Mouse (Mus musculus) hindlimb bud, embryonic 11.5 days (tissue): ENCODE results near the gene Zfp109.
"Not testable (repeated sequence)": the region's sequence is repeated elsewhere in the genome, so short reads cannot be mapped to it uniquely, and the experiment has no call there.

Experiments used
- DNase-seq: peaks from one replicate; pipeline ENCODE4 v3.0.0-alpha.2; 2012; ENCODE audit warnings: low read depth, low spot score; ENCODE audit errors: extremely low spot score

The Zfp109 gene

DNA sequence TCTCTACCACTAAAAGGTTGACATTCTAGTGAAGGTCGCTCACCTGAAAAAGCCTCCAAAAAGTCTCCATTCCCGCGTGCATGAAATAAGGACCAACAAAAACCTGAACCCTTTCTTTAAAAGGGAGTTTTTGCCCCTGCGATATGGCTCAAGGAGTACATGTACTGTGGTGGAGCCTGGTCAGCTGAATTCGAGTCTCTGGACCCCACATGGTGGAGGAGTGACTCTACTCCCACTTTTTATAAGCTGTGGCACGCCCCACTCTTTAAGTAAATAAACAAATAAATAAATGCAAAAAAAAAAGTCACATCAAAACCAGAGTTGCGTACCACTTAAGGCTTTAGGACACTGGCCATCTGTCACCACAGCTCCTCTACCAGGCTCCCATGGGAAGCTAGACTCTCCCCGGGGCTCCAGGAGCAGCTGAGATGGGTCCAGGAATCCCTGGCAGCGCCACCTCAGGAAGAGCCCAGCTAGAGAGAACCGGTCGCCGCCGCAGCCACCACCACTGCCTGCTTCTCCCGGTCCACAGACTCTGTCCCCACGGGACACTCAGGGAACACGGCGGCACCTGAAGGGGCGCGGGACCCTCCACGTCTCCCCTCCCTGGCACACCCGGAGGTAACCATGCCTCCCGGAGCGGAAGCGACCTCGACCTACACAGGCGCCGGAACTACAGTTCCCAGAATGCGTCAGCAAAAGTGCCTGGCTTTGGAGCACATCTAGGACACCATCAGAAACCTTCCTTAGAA lies at the start of gene Zfp109:
Gene Zfp109, minus strand, starts transcription at position 521 of the 752 bp plus-strand sequence.
- peak; percentile 41 for DNase-seq

DNA sequence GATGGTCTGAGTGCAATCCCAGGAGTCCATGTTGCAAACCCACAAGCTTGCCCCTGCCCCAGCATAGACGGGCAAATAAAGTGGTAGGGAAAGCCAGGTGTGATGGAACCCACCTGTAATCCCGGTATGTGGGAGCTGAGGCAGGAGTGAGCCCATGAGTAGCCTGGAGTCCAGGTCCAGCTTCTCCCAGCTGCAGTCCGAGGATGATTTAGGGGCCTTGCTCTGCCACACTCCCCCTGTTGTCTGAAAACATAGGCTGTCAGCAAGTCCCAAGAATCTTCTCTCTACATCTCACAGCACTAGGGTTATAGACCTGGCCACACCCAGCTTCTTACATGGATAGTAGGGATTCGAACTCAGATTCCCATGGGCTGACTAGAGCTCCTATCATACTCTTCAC lies 49.6 kb upstream of the Zfp109 start:
- DNase-seq: no peak

DNA sequence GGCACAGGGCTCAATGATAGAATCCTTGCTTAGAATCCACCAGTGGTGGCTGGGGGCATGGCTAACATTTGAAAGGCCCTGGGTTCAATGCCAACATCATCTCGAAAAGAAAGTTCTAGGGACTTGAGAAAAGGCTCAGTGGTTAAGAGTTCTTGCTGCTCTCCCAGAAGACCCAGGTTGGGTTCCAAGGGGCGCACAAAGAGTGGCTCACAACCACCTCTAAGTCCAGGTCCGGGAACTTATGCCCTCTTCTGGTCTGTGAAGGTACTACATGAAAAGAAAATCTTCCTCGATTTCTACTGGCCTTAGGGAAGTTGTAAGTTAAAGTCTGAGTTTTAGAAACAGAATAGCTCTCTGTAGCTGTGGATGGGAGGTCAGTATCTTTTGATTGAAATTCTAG lies 48.7 kb upstream of the Zfp109 start:
- no peak for DNase-seq

DNA sequence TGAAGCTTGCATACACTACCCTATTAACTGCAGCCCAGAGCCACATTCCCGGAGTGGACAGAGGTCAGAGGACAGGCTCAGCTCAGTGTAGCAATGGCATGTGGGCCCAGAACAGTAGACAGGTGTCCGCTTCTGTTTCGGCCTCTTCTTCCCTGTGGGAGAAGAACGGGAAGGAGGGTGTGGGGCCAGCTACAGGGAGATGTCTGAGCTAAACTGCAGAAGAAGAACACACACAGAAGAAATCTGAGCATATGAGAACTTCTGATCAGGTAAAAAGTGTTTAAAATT lies 43.4 kb upstream of the Zfp109 start:
- DNase-seq: no peak

DNA sequence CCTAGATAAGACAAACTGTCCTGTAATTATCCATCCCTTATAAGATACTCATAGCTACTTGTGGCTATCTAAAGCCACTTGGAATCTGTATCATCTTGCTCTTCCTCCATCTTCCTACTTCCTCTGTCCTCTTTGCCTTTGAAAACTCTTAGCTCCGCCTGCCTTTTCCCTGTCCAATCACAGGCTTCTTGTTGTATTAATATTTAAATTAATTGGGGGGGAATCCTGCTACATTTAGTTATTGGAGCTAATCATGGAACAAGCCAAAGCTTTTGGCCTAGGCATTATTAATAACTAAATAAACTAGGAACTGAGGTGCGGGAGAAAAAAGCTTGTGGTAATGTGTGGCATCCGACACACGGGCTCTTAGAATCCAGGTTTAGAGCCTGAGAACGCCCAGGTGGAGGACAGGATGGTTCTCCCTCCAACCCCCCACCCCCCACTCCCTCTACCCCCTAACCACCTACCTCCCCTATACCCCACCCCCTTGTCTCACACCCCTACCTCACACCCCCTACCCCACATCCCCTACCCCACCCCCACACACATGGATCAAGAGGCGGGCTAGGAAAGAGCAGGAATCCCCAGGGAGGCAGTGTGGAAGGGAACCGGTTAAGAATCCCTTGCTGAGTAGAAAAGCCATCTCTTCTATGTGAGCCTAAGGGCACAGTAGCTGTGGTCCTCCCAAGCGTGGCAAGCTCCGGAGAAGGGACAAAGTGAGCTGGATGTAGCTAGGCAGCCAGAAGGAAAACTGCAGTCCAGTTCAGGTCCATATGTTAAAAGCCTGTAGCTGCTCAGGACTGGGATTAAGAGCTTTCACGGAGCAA lies 42.9 kb upstream of the Zfp109 start:
- DNase-seq: no peak

DNA sequence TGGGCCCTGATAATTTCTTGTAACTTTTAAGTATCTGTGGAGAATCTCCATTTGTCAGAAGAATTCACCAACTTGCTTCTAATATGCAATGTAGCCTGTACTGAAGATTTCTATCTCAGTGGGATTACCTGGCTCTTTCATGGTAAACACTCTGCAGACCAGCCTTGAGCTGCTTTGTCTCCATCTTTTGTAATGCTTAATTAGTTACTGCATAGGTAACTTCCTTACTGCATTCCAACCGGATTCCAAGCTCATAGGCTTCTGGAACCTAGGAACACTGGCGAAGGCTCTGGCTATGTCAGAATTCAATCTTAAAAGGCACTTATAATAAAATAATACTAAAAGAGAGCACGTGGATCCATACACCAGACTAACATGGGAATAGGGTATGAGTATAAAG lies 41.4 kb upstream of the Zfp109 start:
- not testable (repeated sequence) for DNase-seq

DNA sequence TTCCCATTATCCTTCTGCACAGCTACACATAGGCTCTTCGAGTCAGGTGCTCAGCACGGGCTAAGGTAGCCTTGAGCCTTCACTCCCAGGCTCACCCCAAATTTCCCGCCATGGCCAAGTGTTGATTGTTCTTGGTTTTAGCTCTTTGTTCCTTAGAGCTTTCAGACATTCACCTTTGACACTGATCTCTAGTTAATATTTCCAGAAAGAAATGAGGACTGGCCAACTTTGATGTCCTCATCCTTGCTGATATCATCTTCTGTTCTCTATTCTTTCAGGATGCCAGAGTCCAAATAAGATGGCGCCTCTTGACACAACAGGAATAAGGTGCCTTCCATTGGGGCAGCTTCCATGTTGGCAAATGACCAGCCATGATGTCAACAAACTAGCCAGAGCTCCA lies 37.1 kb upstream of the Zfp109 start:
- DNase-seq: no peak

DNA sequence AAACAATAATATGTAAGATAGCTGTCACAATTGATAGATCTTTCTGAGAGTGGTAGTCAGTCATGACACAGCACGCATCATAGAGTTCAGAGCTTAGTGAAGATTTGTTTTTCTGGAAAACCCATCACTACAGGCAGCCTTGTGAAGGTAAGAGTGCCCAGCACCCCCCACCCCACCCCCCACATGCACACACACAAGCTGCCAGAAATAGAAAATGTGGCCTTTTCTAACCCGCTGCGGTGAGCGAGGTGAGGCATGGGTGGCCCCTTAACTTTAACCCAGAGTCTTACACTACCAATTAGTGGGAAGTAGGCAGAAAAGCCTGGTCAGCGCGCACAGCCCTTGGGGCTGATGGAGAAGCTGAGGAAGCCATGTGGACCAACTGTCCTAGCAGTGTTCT lies 33.8 kb upstream of the Zfp109 start:
- no peak for DNase-seq

DNA sequence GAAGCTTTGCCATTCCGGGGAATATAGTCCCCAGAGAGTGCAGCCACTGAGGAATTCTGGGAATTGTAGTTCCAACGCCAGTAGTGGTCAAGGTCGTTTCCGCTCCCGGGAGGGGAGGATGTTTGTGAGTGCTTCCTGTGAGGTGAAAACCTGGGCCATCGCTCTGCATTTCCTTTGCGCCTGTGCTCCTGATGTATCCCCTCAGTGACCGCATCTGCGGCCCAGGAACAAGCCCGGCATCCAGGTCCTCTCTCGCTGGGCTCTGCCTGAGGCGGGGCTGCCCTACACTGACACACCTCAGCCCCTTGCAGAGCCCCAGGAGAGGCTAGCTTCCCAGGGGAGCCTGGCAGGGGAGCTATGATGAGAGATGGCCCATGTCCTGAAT lies 32.9 kb upstream of the Zfp109 start, which contains the start of gene Zfp93:
Gene Zfp93, plus strand, starts transcription at position 133 of the 385 bp plus-strand sequence.
- peak; percentile 88 for DNase-seq

DNA sequence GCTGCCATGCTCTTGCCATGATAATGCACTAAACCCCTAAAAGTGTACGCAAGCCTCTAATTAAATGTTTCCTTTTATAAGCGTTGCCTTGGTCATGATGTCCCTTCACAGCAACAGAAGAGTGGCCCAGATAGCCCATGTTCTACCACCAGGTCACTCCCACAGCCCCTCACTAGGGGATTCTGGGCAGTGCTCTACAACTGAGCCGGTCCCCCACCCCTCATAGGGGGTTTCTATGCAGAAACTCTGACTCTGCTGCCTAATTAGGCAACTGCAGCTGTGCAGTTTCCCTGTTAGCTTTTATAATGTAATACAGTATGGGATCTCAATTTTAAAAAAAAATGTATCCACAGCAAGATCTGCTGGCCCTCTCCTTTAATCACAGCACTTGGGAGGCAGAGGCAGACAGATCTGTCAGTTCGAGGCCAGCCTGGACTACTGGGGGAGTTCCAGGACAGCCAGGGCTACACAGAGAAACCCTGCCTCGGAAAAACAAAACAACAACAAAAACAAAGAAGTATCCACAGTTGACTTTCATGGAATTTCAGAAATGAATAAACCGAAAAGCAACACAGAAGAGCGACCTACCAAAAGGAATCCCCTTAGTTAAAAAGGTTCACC lies 32.4 kb upstream of the Zfp109 start:
- DNase-seq: no peak

DNA sequence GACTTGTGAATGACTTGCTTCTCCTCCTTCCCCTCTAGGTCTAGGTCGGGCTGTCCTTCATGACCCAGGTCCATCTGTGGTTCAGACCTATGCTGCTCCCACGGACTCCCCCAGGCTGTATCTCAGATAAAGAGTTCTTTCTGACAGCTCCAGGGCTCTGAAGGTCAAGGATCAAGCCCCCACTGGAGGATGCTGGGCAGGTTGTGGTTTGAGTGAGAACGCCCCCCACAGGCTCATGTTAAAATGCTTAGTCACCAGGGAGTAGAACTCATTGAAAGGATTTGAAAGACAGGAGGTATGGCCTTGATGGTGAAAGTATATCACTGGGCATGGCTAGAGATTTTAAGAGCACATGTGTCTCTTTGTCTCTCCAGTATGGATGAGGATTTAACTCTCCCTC lies 31.9 kb upstream of the Zfp109 start:
- no peak for DNase-seq

DNA sequence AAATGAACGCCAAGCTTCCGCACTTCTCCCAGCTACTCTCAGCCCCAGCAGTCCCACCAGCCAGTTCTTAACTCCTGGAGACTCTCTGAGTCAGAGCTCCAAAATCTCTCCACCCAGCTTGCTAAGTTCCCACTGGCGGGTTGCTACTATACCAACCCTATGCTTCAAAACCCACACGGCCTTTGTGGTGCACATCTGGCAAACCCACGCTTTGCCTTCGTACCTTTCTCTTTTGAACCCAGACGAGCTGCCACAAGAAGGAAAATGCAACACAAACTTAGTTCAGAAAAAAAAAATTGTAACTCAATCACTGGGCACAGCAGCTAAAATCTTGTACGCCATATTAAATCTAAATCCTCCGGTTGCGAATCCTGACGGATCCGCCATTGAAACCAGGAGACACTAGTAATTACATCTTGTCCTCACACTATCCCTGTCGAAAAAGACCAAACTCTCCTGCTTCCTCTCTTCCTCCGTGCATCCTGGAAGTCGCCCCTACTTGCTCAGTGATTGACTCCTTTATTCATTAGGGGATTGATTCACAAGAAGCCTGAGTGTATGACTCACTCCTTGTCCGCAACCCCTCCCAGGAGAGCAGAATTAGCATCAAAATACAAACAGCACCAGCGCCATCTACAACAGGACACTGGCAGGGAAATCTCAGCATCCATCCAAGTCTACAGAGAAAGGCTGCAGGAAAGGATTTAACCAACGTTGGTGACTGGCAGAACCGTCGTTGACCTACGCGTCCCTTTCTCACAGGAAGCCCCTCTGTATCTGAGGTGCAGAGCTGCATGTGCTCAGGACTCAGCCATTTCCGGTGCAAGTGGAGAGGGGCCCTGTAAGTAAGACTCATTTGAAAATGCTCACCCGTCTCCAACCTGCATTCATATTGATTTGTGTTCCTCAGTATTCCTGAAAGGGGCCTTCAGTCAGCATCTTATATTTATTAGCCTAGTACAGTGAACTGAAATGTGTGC lies 31.1 kb upstream of the Zfp109 start:
- DNase-seq: no peak

DNA sequence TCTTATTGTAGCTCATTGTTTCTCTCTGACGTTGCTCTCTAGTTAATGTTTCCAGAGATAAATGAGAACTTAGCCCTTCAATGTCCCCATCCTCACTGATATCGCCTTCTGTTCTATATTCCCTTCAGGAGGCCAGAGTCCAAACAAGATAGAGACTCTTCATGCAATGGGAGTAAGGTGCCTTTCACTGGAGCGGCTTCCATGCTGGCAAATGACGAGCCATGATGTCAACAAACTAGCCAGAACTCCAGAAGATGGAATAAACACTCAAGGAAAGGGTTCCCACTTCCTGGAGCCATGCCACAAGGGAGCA lies 22.6 kb upstream of the Zfp109 start:
- DNase-seq: no peak

DNA sequence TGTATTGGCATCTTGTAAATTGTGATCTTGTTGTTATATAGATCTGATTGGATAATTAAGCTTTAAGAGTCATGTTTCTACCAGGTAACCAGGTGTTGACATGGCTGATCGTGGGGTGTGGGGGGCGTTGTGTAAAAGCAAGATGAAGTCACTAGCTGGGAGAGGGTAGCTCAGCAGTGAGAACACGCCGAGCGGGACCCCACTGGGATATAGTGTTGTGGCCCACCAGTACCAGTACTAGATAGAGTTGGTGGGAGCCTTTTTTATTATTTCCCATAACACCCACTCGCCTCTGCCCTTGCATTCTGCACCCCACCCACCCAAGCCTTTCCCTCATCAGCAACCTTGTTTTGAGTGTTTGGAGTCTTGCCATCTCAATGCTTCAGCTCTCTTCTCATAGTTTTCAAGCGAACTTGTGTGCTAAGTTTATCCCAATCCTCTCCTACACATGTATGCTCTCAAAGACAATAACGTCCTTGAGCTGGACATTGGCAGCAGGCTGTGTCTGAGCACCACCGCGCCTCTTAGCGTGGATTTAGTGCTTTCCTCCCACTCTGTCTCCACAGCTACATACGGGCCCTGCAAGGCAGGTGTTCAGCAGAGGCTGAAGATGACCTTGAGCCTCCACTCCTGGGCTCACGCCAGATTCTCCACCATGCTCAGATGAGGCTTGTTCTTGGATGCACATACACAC lies 22.1 kb upstream of the Zfp109 start:
- DNase-seq: no peak

DNA sequence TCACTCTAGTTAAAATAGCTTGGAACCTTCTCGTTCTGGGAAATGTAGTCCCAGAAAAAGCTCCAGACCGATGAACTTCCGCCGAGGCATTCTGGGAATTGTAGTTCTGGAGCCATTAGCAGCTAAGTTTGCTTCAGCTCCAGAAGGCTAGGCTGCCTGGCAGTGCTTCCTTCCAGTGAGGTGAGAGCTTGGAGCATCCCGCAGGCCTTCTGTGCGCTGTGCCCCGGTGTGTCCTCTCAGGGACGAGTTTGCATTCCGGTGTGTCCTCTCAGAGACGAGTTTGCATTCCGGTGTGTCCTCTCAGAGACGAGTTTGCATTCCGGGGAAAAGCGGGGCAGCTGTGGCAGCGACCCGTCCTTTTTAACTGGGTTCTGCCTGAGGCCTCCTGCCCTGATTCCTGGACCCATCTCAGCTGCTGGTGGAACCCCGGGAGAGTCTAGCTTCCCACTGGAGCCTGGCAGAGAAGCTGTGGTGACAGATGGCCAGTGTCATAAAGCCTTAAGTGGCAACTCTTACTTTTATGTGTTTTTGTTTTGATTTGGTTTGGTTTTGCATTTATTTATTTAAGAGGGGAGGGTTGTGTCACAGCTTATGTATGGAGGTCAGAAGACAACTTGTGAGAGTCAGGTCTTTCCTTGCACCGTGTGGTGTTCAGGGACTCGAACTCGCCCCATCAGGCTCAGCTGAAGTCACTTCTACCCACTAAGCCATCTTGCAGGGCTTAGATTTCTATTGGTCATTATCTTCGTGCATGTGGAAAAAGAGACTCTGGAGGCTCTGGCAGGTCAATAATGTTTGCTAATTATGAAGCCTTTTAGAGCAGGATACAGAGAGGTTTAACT lies 17.5 kb upstream of the Zfp109 start, which contains the start of gene Zfp108:
Gene Zfp108, plus strand, starts transcription at position 162 of the 842 bp plus-strand sequence.
- DNase-seq: peak; percentile 61

DNA sequence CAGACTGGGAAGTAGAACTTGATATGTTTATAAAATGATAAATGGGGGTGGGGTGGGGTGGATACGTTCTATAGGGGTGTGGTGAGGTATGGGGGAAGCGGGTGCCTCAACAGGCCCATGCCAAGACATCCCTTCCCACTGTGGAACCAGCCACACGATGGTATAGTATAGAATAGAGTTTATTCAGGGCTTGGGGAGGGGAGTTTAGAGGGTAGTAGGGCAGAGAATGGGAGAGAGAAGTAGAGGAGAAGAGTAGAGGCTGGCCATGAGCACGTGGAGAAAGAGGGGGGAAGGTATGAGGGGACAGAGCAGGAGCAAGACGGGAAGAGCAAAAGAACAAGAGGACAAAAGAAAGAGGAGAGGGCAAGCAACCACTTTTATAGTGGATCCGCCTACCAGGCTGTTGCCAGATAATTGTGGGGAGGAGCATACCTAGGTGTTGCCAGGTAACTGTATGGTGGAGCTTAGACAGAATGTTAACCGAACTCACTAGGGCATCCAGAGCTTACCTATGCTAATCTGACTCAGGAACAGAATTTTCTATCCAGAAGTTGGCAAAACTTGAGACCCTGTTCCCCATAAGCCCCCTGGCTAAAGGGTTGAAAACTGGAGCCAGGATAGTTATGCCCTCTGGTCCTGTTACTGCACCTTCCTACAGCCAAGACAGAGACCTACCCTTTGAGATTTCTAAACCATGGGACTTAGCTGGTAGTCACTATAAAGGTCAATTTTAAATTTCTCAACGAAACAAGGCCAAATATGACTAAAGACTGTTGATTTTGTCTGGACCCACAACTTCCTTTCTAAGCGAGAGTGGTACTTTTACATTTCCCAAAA lies 16.6 kb upstream of the Zfp109 start:
- DNase-seq: no peak

DNA sequence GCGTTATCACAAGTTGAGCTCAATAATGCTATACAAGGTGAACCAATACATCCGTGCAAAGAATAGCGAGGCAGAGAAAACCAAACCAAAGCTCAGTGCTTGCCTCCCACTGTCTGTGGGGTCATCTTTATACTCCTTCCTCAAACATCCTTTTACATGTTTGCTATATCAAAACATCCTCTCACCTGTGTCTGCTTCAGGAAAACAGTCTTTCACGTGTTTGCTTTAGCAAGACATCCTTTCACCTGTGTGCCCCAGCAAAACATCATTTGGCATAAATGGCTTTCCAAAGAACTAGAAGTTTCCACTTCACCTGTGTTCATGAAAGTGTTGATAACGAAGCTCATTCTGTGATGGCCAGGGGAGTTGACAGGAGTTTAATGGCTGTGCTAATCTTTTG lies 26.0 kb downstream of the Zfp109 start, which contains the start of gene Zfp111:
Gene Zfp111, minus strand, starts transcription at position 101 of the 400 bp plus-strand sequence.
- DNase-seq: no peak

DNA sequence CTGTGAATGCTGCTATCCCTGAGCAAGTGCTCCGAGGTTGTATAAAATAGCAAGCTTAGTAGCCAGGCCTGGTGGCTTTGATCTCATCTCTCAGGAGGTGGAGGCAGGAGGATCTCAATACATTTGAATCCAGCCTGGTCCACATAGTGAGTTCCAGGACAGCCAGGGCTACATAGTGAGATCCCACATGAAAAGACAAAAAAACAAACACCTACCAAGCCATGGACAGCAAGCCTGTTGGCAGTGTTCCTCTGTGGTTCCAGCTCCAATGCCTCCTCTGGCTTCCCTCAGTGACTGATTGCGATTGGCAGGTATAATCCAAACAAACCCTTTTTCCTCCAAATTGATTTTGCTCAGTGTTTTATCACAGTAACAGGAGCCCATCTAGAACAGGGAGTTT lies 27.1 kb downstream of the Zfp109 start:
- no peak for DNase-seq
